Mouse (Mus musculus): ENCODE measurements around the gene Elobl.

- no peak for TF ChIP-seq CTCF (IDR thresholded peaks at IDR 0.05; ENCODE audit: low read depth)
- no peak for TF ChIP-seq EP300 (IDR thresholded peaks at IDR 0.05; ENCODE audit: low read depth)
These were observed 39.7 kb upstream of the Elobl start for GRCm38 (mm10) chr11:89006404-89006803.

All from liver, postnatal 0 days (tissue).